ENCODE assay signal across 8 mouse cellular contexts in genomic region chr15:9070353-9070752, GRCm38 (mm10). TPM values are rescaled to one million over a fixed set of nuclear protein-coding genes. Genes with fewer than 3 reads are reported as not detected.
DNase-seq lines count a peak whose midpoint lies in the region; ATAC-seq lines count a peak whose summit lies in the region.

No protein-coding gene starts in this region.

- peak overlapping the region; percentile 82 for H3K27ac ChIP-seq in heart, embryonic 15.5 days
- H3K27ac ChIP-seq in hindbrain, embryonic 10.5 days = peak overlapping the region; percentile 98
- H3K27ac ChIP-seq in midbrain, embryonic 10.5 days (replicated peaks) = peak overlapping the region; percentile 98

- intact Hi-C loops in heart, postnatal 10 days (cut with DNase I) = no loop called here

- H3K9me3 ChIP-seq in heart, embryonic 15.5 days (replicated peaks) = no peaks in the 10 kb centered on the region
- H3K9me3 ChIP-seq in hindbrain, embryonic 10.5 days = no peaks in the 10 kb centered on the region
- H3K9me3 ChIP-seq in midbrain, embryonic 10.5 days (replicated peaks) = no peaks in the 10 kb centered on the region

- no peak for ATAC-seq in heart, embryonic 15.5 days (replicated peaks; ENCODE audit: insufficient number of reproducible peaks, insufficient read depth, low FRiP score, low read depth)

- peaks cover 29% of the 10 kb centered on the region for H3K4me1 ChIP-seq in heart, embryonic 15.5 days (replicated peaks)
- peaks cover 50% of the 10 kb centered on the region for H3K4me1 ChIP-seq in hindbrain, embryonic 10.5 days (replicated peaks)
- peaks cover 52% of the 10 kb centered on the region for H3K4me1 ChIP-seq in midbrain, embryonic 10.5 days

- H3K9ac ChIP-seq in heart, embryonic 15.5 days = peak overlapping the region; percentile 63

- peak overlapping the region; percentile 73 for H3K4me2 ChIP-seq in heart, embryonic 15.5 days

- no peaks in the 10 kb centered on the region for H3K36me3 ChIP-seq in heart, embryonic 15.5 days
- H3K36me3 ChIP-seq in hindbrain, embryonic 10.5 days = no peaks in the 10 kb centered on the region
- H3K36me3 ChIP-seq in midbrain, embryonic 10.5 days = no peaks in the 10 kb centered on the region

- no peaks in the 10 kb centered on the region for H3K27me3 ChIP-seq in heart, embryonic 15.5 days
- no peaks in the 10 kb centered on the region for H3K27me3 ChIP-seq in hindbrain, embryonic 10.5 days (ENCODE audit: insufficient read depth, poor library complexity, severe bottlenecking)
- H3K27me3 ChIP-seq in midbrain, embryonic 10.5 days (ENCODE audit: low read depth, poor library complexity, severe bottlenecking) = no peaks in the 10 kb centered on the region

- peak overlapping the region; percentile 99 for H3K4me3 ChIP-seq in heart, embryonic 15.5 days
- peak overlapping the region; percentile 96 for H3K4me3 ChIP-seq in hindbrain, embryonic 10.5 days
- H3K4me3 ChIP-seq in midbrain, embryonic 10.5 days = peak overlapping the region; percentile 97

- no peak for DNase-seq in heart, postnatal 10 days
- DNase-seq in NIH3T3 (ENCODE audit: low read depth) = peak; percentile 43
- no peak for DNase-seq in hindbrain, embryonic 10.5 days (ENCODE audit: low spot score)
- DNase-seq in midbrain, embryonic 10.5 days (ENCODE audit: low spot score) = no peak
- no peak for DNase-seq in adrenal gland, postnatal 36 days
- DNase-seq in left cerebral cortex, adult 8-10 months (ENCODE audit: low spot score in 2 of 2) = no peak
- DNase-seq in adrenal gland, postnatal 10 days = no peak

- WGBS in heart, embryonic 15.5 days = 0% methylated on average over 3 of the region's 3 CpGs
- WGBS in hindbrain, embryonic 10.5 days = 2% methylated on average over 3 of the region's 3 CpGs
- WGBS in midbrain, embryonic 10.5 days = 0% methylated on average over 3 of the region's 3 CpGs

RNA-seq across cellular contexts. Expression of gene Nadk2, which starts 0.7 kb away (rescaled TPM):
- 43.7 TPM in 2 replicates for polyA plus RNA-seq in heart, embryonic 15.5 days (2015; fragmentation: Nextera tagmentation; extraction: Ambion mirVana)
- 10 to 100 TPM; 41.3 to 46.5 TPM for total RNA-seq in heart, postnatal 10 days (2021)
- polyA plus RNA-seq in hindbrain, embryonic 10.5 days (2016; fragmentation: Nextera tagmentation; extraction: Ambion mirVana) = 26.8 and 31.0 TPM in 2 replicates
- 31.8 and 36.1 TPM in 2 replicates for polyA plus RNA-seq in midbrain, embryonic 10.5 days (2016; fragmentation: Nextera tagmentation; extraction: Ambion mirVana)
- 10 to 100 TPM; 57.9 to 79.4 TPM for total RNA-seq in adrenal gland, postnatal 36 days (2021)
- total RNA-seq in left cerebral cortex, adult 8-10 months (2022) = 10 to 100 TPM; 47.5 to 65.3 (median 51.6) TPM
- 10 to 100 TPM; 74.0 to 74.3 TPM for total RNA-seq in adrenal gland, postnatal 10 days (2021)
